Mouse (Mus musculus) C2C12 (cell line): ENCODE data around the gene Cux2. TPM values are rescaled to one million over a fixed set of nuclear protein-coding genes. Genes with fewer than 3 reads are reported as not detected.

ENCODE experiments used
- H3K27me3 ChIP-seq: one replicate; pipeline ENCODE4 v1.6.1; 2011; ENCODE audit not compliant: control insufficient read depth, insufficient read depth, insufficient read length
- H3K36me3 ChIP-seq: one replicate; pipeline ENCODE4 v1.6.1; 2011; ENCODE audit not compliant: control insufficient read depth, insufficient read depth
- H3K4me3 ChIP-seq: one replicate; pipeline ENCODE4 v1.5.1; 2011; ENCODE audit warnings: mild to moderate bottlenecking, control low read depth; ENCODE audit not compliant: poor library complexity, insufficient read depth, severe bottlenecking
- H3K79me2 ChIP-seq: one replicate; pipeline ENCODE4 v1.6.1; 2011; ENCODE audit not compliant: control insufficient read depth, insufficient read depth
- H3K79me3 ChIP-seq: one replicate; pipeline ENCODE4 v1.6.1; 2011; ENCODE audit warnings: low read depth, control low read depth
- H3ac ChIP-seq: one replicate; pipeline ENCODE3; 2011; ENCODE audit warnings: low read depth; ENCODE audit not compliant: control insufficient read depth, insufficient read length
- CEBPB ChIP-seq: IDR thresholded peaks from one replicate; pipeline ENCODE4 v1.6.1; 2011; ENCODE audit warnings: low read depth, mild to moderate bottlenecking, control low read depth, moderate library complexity
- CTCF ChIP-seq: IDR thresholded peaks from one replicate; pipeline ENCODE4 v1.5.1; 2011; ENCODE audit not compliant: control insufficient read depth, insufficient read depth, insufficient read length
- FOSL1 ChIP-seq: IDR thresholded peaks from one replicate; pipeline ENCODE4 v1.8.0; 2011; ENCODE audit warnings: mild to moderate bottlenecking, low read length; ENCODE audit not compliant: poor library complexity, insufficient read depth, severe bottlenecking
- MAX ChIP-seq: IDR thresholded peaks from one replicate; pipeline ENCODE4 v1.6.1; 2011; ENCODE audit warnings: mild to moderate bottlenecking, control low read depth
- MYOD1 ChIP-seq: IDR thresholded peaks from one replicate; pipeline ENCODE4 v1.6.1; 2011; ENCODE audit warnings: low read depth; ENCODE audit not compliant: control insufficient read depth, insufficient read length
- MYOG ChIP-seq: IDR thresholded peaks from one replicate; pipeline ENCODE4 v1.6.1; 2011; ENCODE audit not compliant: control insufficient read depth, insufficient read length; ENCODE audit errors: extremely low read depth
- USF1 ChIP-seq: IDR thresholded peaks from one replicate; pipeline ENCODE4 v1.6.1; 2011; ENCODE audit warnings: low read depth, mild to moderate bottlenecking, control low read depth, moderate library complexity
- polyA plus RNA-seq: library from polyadenylated mRNA; unstranded; fragments of >200 nt; fragmentation: generic; extraction: Trizol; gene quantifications from one replicate; pipeline ENCODE4 v1.2.1, GENCODE M21; 2012; ENCODE audit warnings: missing spikeins

Gene Cux2
- polyA plus RNA-seq, 1 experiment: 0.08 TPM

DNA sequence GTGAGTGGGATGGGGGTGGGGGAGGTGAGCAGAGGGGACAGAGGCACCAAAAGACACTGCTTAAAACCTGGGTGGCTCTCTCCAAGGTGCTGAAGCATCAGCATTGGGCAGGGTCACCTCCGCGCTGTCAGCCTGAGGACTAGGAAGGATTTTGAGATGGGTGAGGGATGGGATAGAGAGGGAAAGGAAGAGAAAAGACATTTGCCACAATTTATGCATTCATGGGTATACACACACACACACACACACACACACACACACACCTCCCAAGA is 123.4 kb downstream of the Cux2 start:
- no peaks in the 10 kb centered on the region for H3K79me2 ChIP-seq
- no peak overlapping the region for H3ac ChIP-seq
- no peak overlapping the region for H3K4me3 ChIP-seq
- peaks cover 66% of the 10 kb centered on the region for H3K27me3 ChIP-seq
- H3K36me3 ChIP-seq: no peaks in the 10 kb centered on the region
- TF ChIP-seq CTCF (no peak), MYOD1 (no peak), MYOG (no peak), MAX (no peak), FOSL1 (no peak), USF1 (no peak), CEBPB (no peak)
- H3K79me3 ChIP-seq: no peaks in the 10 kb centered on the region

DNA sequence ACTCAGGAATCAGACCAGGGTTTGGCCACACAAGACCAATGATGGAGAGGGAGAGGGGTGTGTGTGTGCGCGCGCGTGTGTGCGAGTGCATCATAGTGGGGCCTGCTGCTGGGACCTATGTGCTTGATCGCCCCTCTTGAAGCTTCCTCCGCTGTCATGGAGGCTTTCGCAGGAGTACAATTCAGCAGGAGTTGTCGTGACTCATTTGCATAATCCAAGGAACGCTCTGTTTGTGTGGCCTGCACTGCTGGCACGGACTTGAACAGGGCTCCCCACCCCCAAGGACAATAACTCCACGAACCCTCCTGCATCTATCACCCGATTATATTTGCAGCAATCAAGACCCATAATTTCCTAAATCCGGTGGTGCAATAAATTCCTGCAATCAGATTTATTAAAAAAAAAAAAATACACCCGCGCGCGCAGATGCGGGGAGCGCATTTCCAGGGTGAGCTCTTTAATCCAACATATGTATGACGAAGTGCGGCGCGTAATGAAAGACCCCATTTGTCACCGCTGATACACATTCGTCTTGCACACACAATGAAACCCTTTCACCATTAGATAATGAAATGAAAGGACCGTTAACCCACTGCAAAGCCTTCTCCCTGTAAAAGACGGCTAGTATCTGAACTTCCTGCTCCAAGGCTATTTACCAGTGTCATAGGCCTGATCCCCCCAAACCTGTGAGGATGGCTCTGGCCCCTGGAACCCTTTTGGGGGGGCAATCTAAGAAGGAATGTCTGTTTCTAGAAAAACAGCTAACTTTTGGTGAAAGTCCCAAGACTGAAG is 124.0 kb downstream of the Cux2 start:
- H3ac ChIP-seq: no peak overlapping the region
- H3K36me3 ChIP-seq: no peaks in the 10 kb centered on the region
- H3K79me2 ChIP-seq: no peaks in the 10 kb centered on the region
- H3K79me3 ChIP-seq: no peaks in the 10 kb centered on the region
- H3K4me3 ChIP-seq: no peak overlapping the region
- TF ChIP-seq FOSL1 (no peak), CEBPB (no peak), CTCF (no peak), MYOD1 (no peak), MYOG (no peak)
- H3K27me3 ChIP-seq: peaks cover 68% of the 10 kb centered on the region

DNA sequence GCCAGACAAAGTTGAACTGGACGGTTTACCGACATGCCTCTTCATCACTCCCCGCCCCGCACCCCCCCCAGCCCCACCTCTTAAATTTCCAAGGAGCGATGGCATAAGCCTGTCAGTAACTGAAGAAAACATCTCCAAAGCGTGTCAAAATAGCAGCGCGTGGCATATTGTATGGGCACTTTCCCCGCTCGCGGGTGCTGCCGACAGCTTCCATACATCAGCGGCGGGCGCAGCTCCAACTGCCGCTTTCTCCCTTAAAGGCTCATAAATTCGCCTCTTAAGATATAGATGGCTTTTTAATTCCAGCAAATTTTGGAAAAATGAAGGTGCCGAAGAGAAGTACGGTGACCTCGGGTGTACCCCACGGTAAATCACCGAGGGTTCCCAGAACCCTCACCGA is 124.6 kb downstream of the Cux2 start:
- Histone ChIP-seq H3K4me3 (no peak overlapping the region), H3K79me3 (no peaks in the 10 kb centered on the region), H3K36me3 (no peaks in the 10 kb centered on the region), H3K27me3 (peaks cover 72% of the 10 kb centered on the region), H3K79me2 (no peaks in the 10 kb centered on the region), H3ac (no peak overlapping the region)
- TF ChIP-seq CEBPB (no peak), MYOG (no peak), FOSL1 (no peak), USF1 (no peak), MAX (no peak)

DNA sequence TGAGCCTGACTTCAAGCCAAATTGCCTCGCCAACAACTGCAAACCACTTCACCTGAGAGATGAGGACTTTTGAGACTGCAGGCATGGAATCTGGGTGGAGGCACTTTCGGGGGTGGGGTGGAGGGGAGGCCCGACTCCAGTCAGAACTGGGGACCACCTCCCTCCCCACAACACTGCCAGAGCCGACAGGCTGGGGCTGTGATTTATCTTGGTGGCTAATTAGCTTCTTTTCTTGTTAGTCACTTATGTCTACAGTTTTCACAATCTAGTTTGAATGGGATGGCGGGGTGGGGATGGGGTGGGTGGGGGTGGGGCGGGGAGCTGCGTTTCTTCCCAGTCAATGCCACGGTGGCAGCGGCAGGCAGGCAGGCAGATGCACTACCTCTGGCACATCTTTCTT is 125.5 kb downstream of the Cux2 start:
- Histone ChIP-seq H3K79me2 (no peaks in the 10 kb centered on the region), H3ac (no peak overlapping the region), H3K4me3 (no peak overlapping the region), H3K79me3 (no peaks in the 10 kb centered on the region), H3K36me3 (no peaks in the 10 kb centered on the region), H3K27me3 (peaks cover 73% of the 10 kb centered on the region)
- TF ChIP-seq MYOD1: no peak
- no peak for TF ChIP-seq FOSL1
- TF ChIP-seq MAX: no peak
- no peak for TF ChIP-seq CTCF
- TF ChIP-seq CEBPB: no peak
- no peak for TF ChIP-seq USF1
- TF ChIP-seq MYOG: no peak

DNA sequence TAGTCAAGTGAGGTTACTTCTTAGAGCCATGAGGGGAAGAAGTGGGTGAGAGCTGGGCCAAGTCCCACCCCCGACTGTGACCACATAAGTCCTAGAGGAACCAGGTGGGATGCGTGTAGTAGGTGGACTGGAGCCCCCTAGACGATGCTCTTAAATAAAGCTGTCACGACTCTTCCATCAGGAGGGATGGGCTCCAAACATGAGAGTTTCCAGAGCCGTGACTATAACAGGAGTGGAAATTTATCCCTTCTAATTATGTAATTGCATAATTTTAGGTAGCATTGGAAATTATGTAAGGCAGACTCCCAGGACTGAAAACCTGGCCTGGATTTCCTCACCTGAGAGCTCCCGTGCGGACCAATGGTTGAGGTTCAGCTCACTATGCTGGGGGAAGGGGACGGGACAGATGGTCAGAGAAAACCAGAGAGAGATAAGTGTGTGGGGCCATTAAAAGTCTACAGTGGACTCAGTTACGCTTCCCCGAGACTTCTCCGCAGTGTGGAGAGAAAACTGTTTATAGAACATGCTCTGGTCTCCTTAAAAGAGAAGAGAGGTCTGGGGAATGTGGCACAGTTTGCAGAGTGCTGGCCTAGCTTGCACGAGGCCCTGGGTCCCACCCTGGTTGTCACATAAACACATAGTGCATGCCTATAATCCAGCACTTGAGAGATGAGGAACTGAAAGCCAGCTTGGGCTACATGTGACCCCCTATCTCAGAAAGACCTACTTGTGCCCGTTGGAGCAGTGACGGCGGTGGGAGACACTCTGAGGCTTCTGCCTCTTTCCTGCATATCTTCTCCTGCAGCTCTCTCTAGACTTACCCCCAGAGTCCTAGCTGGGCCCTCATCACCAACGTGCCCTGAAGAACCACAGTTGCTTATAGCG is 126.7 kb downstream of the Cux2 start:
- Histone ChIP-seq H3ac (no peak overlapping the region), H3K27me3 (peaks cover 75% of the 10 kb centered on the region), H3K36me3 (no peaks in the 10 kb centered on the region), H3K79me2 (no peaks in the 10 kb centered on the region), H3K79me3 (no peaks in the 10 kb centered on the region), H3K4me3 (no peak overlapping the region)
- TF ChIP-seq CEBPB (no peak), MYOG (no peak), CTCF (no peak), MAX (no peak), FOSL1 (no peak), USF1 (no peak), MYOD1 (no peak)

DNA sequence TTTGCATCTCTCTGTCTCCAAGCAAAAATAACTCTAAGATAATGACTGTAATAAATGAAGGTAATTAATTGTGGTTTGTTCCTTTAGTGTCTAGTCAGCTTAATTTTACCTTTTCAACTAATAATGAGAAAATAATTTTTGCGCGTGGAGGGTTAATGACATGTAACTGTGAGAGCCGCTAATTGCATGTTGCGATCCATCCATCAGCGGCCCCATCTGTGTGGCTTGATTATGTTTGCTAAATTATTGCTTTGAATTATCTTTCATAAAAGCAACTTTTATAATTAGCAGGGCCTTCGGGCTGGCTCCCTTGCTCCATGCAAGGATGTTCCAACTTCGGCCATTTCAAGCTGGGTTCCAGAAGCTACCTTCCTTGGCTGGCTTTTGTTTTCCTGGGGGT is 130.7 kb downstream of the Cux2 start:
- H3K27me3 ChIP-seq: peaks cover 74% of the 10 kb centered on the region
- H3K4me3 ChIP-seq: no peak overlapping the region
- no peaks in the 10 kb centered on the region for H3K79me3 ChIP-seq
- no peaks in the 10 kb centered on the region for H3K36me3 ChIP-seq
- no peaks in the 10 kb centered on the region for H3K79me2 ChIP-seq
- TF ChIP-seq USF1: no peak
- no peak for TF ChIP-seq CTCF
- TF ChIP-seq MYOD1: no peak
- no peak for TF ChIP-seq MAX
- TF ChIP-seq MYOG: no peak
- TF ChIP-seq CEBPB: no peak
- no peak for TF ChIP-seq FOSL1
- H3ac ChIP-seq: no peak overlapping the region
